Mouse (Mus musculus) gastrocnemius, postnatal 25 days (tissue): ENCODE data around the gene Sfi1. TPM values are rescaled to one million over a fixed set of nuclear protein-coding genes. Genes with fewer than 3 reads are reported as not detected.
"Not testable (repeated sequence)": the region's sequence is repeated elsewhere in the genome, so short reads cannot be mapped to it uniquely, and the experiment has no call there.

Experiments used
- DNase-seq: peaks from one replicate; pipeline ENCODE4 v3.0.0; 2022
- total RNA-seq, 2 experiments: library from RNA; stranded (reverse); gene quantifications; 1 replicate in 1 of 2; 2 replicates in 1 of 2; pipeline ENCODE4 v1.2.3; 2021

Sfi1 gene
- total RNA-seq, 2 experiments from 2014 or later, result 10.8 to 14.1 TPM

DNA sequence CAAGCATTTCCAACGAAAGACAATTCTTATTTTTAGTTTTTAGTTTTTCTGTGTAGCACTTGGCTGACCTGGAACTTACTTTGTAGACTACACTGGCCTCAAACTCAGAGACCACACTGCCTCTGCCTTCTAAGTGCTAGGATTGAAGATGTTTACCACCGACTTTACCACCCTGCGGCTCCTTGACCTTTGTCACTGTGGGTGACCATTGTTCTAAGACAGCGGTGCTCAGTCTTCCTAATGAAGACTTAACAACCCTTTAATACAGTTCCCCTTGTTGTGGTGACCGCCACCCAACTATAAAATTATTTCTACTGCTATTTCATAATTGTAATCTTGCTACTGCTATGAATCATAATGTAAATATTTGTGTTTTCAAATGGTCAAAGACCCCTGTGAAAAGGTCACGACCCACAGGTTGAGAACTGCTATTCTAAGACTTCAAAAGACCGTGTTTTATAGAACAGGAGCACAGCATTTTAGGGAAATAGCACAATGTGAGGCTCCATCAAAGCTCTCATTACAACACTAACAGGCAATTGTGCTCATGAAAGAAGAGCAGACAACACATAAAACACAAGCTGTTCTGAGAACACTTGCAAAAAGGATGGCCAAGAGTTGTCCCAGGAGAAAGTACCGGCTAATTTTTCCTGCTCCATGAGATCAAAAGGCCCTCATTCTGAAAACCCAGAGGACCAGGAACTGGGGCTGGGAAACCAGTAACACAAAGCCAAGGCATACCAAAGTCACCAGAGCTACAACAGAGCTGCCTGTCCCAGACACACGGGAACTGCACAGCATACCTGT lies 47.7 kb downstream of the Sfi1 start:
- DNase-seq, result not testable (repeated sequence)

DNA sequence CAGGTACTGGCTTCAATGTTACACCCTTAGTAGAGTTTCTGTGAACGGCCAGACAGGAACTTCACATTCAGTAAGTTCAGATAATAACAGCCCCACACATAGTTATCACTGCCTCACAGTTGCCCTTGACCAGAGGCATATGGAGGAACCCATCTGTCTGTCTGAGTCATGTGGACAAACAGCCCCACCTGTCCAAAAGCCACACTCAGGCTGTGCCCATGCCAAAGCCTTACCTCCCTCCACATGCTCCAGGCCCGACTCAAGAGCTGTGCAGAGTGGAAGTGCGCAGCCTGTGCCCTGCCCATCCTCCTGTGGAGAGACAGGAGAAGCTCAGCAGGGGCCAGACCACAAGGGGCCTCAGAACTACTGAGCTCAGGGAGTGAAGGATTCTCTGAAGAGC lies 49.3 kb downstream of the Sfi1 start:
- DNase-seq, result not testable (repeated sequence)

DNA sequence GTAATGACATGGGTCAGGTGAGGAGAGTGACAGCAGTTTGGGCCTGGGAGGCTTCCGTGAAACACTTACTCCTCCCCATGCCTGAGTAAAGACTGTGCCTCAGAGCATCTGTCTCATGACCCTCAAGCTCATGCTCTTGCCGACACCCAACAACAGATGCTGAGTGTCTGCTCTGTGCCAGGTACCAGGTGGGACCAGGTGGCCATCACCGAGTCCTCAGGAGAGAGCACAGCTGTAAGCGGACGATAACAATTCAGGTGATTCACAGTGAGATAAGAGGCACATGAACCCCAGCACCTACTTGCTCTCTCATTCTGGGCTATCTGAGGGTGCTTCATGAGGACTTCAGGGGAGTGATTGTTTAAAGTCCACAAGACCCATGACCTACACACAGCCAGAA lies 50.9 kb downstream of the Sfi1 start:
- DNase-seq, result peak; percentile 87

DNA sequence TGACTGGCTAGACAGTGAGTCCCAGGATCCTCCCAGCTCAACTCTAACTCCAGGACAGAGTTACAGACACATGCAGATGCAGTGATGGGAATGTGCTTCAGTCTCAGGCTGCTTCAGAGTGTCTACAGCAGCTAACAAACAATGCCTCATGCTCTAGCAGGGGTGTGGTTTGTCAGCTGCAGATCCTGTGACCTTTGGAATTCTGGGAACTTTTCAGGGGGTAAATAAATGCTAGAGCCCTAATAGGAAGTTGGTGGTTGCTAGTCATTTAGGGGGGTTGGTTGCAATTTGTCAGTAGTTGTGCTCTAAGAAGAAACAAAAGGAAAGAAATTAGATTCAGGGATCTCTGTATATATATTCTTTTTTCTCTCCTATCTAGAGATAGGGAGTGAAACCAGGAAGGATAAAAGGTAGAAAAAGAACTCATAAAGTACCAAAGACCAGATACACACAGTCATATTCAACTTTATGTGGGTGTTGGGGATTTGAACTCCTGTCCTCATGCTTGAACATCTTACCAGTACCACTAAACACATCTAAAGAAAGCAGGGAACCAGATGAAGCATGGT lies 52.2 kb downstream of the Sfi1 start:
- not testable (repeated sequence) for DNase-seq

DNA sequence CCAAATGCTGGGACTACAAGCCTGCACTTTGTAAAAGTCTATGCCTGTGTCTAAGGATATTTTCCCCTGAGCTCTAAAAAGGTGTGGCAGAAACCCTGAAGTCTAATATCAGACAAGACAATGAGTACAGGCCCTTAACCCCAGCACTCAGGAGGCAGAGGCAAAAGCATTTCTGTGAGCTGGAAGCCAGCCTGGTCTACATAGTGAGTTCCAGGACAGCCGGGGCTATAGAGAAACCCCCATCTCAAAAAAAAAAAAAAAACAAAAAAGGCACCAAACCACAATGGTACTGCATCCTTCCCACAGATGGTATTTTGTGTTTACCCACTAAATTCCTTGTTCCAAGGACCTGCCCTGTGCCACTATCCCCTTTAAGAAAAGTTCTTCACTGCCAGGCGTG lies 54.9 kb downstream of the Sfi1 start:
- peak; percentile 40 for DNase-seq

DNA sequence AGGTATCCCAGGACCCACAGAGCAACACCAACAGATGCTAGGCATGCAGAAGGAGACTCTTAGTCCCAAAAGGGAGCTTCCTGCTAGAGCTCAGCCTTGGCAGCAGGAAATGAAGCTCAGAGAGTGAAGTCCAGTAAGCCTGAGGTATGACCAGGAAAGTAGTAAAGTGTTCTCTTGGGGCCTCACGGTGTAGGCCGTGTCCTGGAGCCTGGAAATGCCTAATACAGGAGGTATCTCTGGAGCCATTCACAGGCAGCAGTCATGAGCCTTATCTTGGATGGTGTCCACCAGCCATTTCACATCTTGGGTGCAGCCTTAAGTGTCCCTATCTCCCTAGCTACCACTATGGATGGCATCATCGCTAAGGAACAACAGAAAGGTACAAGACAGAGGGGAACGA lies 56.0 kb downstream of the Sfi1 start:
- peak; percentile 60 for DNase-seq

DNA sequence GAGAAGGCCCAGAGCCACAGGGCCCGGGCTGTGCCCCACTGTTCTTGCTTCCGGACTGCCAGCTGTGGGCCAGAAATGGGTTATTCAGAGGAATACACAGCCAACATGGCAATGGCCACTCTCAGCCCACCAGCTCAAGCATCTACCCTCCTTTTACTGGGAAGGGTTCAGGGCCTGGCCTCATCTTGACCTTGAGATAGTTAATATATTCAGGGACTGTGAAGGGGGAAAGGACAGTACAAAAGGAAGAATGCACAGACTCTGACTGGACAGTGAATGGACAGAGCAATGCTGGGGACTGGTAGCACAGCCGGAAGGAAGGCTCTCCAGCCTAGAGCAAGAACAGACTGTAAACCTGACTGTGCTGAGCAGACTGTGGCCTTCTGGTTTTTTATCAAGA lies 57.3 kb downstream of the Sfi1 start:
- DNase-seq, result not testable (repeated sequence)

DNA sequence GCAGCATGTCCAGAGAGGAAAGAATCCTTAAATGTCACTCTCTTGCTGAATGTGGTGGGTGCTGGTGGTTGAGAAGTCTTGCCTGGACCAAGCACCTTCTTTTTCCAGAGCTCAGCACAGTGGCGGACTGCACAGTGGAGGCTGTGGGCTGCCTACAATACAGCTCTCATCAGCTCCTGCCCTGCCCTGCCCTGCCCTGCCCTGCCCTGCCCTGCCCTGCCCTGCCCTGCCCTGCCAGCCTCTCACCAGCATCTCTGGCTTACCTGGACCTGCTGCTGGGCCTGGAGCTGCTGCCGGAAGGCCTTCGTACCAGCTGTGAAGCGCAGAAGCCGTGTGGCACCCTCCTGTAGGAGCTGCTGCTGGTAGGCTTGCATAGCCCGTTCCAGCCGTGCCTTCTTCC lies 57.9 kb downstream of the Sfi1 start:
- DNase-seq, result not testable (repeated sequence)

DNA sequence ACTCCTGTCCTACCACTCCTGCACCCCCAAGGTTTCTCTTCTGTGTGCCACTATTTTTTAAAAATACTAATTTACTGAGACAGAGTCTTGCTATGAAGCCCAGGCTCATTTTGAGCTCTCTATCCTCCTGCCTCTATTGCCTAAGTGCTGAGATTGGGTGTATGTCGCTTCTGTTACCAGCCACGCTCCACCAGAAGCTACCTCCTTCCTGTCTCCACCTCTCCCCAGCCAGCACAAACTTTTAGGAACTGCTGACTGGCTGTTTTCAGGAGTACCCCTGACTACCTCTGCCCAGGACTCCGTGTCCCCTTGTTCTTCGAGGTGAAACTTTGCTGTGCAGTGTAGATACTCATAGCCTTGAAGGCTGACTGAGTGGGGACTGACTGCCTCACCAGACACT lies 59.9 kb downstream of the Sfi1 start:
- DNase-seq, result not testable (repeated sequence)

DNA sequence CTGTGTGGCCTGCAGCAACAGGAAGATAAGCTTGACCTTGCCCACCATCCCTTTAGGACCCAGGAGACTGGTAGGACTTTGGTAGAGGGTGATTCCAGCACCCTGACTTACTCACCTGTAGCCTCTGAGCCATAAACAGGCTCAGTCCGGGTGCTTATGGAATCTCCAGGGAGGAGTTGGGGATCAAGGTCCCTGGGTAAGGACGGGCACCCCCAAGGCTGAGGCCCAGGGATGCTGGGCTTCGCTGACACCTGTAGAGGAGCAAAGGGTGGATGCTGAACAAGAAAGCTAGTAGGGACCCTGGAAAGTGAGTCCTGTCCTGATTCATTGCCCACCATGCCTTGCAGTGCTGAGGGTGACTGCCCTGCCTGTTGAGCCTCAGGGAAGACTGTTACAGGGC lies 60.3 kb downstream of the Sfi1 start:
- not testable (repeated sequence) for DNase-seq

DNA sequence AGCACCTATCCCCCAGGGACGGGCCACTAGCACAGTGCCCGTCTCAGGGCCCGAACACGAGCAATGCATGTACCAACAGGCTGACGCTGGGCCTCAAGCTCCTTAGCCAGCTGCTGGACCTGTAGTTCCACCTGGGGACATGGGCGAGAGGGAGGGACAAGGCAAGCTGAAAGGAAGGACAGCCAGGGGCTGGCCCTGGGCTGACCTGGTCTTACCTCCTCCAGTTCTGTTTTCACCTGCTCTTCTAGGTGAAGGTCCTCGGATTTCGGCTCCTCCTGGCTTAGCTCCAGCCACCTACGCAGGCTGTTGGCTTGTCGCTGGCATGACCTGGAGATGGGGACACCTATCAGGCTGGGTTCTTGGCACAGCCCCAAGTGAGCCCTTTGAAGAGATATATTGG lies 61.3 kb downstream of the Sfi1 start:
- DNase-seq, result peak; percentile 79

DNA sequence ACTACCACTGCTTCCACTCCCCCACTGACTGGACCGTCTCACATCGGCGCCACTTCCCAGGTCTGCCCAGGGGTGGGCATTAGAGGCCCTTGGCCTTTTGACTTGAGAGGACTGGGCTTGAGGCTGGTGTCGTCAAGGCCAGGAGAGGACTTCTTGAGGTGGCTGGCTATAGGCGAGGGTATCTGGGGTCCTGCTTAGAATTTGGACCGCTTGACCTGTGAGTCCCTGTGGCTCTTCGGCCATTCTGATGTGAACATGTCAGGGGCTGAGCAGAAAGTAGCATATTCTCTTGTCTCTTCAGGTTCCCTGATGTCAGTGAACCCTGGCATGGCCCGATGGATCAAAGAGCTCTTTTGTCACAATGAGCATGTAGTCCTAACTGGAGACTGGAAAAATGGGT lies 63.4 kb downstream of the Sfi1 start:
- peak; percentile 80 for DNase-seq

DNA sequence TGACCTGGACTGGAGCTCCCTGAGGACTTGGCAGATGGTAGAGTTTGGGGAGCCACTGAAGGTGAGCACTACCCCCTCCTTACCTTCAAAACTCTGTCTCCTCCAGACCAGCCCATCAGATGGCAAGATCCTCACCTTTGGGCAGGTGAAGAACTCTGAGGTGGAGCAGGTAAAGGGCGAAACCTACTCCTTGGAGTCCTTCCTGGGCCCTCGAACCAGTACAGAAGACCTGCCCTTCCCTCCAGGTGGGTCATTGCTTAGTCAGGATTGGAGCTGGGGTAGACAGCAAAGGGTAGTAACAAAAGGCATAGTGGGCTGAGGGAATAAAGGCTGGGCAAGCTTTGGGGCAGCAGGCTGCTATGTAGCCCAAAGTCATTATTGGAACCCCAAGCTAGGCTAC lies 64.0 kb downstream of the Sfi1 start:
- not testable (repeated sequence) for DNase-seq

DNA sequence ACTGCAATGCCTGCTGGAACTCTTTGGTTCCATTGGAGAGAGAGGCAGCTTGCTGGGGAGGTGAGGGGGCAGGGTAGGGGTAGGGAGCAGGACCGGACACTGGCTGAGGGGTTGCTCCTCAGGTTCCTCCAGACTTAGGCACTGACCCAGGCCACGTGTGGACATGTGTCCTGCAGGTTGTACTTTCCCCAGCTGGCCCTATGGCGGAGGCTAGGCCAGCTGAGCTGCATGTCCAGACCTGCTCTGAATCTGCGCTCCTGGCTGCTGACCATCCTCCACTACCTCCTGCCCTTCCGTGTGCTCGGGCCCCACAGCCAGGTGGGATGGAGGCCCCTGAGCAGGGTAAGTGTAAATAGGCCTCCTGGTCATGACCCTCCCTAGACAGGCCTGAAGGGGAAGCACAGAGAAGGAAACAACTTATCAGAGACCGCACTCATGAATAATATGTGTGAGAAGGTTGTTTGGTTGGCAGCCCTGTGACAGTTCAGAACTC lies 65.9 kb downstream of the Sfi1 start:
- DNase-seq, result peak; percentile 50

DNA sequence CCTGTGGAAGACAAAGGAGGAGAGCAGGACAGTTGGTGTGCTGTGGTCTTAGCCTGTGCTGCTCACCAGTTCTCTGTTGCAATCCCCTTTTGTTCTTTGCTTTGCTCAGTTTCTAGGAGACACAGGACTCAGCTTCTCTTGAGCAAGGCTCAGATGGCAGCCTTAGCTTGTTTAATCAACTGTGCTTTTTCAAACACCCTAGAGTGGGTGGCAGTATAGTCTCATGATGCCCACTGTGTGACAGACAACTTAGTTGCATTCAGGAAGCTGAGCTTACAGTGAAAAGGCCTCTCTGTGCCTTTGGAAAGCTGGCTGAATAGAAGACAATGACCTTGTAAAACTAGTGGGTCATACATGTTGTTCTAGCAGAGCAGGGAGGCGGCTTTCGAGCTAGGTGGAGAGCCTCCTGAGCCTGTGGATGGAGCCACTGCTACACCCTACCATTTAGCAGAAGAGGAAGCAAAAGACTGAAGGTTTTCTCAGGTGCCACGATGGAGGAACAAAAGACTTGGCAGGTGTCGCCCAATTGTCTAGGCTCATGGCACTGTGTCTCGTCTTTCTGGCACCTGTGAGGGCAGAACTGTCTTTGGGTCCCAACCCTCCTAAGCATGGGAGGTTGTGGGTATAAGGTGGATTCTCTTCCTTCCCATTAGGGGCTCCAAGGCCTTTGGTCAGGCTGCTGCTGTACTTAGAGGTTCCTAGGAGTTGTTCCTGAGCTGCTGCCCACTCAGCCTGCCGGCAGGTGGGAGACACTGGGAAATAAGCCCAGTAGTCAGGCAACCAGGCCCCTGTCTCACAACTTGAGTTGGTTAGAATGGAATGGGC lies 66.6 kb downstream of the Sfi1 start:
- peak; percentile 90 for DNase-seq

DNA sequence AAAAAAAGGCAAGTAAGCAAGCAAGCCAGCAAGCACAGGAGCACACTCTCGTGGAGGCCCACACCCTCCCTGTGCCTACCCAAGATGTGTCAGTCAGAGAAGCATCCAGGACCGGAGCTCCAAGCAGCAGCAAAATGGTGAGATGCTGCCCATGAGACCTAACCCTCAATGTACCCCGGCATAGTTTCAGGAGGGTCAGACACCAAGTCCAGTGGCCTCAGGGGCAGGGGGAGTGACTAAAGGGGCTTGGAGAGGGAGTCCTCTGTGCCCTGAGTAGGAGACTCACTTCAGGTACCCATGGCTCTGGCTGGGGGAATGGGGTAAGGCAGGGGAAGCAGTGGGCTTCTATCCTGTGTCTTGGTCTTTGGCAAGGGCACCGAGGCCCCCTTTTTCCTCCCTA lies 67.3 kb downstream of the Sfi1 start:
- DNase-seq, result not testable (repeated sequence)

DNA sequence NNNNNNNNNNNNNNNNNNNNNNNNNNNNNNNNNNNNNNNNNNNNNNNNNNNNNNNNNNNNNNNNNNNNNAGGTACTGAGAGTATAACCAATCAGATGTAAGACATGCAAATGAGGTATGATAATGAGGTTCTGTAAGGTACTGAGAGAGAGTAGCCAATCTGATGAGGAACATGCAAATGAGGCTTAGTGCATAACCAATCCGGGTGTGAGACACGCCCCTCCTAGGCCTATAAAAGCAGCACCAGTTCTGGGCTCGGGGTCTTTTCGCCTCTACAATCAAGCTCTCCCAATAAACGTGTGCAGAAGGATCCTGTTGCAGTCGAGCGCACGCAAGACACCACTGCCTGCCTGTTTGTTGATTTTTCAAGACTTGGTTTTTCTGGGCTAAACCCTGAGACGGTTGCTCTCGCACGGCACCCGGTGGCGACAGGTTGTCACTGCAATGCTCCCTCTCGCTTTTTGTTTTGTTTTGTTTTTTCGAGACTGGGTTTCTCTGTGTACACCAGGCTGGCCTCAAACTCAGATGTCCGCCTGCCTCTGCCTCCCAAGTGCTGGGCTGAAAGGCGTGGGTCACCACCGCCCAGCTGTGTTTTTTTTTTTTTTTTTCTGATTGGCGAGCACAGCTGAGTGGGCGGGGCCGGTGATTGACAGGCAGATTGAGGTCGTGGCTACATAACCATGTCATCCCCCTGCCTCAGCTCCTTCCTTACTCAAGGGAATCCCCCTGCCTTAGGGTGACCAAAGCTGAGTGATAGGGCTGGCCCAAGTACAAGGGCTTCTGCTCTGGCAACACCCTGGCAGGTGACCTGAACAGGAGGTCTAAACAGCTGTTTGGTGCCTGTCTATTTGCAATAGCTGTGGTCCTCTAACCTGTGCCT lies 68.1 kb downstream of the Sfi1 start:
- not testable (repeated sequence) for DNase-seq

DNA sequence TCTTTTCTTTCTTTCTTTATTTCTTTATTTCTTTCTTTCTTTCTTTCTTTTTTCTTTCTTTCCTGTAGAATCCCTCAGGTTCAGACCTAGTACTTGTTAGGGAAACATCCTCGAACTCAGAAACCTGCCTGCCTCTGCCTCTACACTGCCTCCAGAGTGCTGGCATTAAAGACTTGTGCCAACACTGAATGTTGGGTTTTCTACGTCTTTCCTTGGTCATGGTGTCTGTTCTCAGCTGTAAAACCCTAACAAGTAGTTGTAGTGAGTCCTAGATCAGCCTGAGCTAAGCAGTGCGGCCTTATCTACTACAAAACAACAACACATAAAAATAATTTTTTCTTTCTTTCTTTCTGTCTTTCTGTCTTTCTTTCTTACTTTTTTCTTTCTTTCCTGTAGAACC lies 78.9 kb downstream of the Sfi1 start:
- DNase-seq, result no peak

DNA sequence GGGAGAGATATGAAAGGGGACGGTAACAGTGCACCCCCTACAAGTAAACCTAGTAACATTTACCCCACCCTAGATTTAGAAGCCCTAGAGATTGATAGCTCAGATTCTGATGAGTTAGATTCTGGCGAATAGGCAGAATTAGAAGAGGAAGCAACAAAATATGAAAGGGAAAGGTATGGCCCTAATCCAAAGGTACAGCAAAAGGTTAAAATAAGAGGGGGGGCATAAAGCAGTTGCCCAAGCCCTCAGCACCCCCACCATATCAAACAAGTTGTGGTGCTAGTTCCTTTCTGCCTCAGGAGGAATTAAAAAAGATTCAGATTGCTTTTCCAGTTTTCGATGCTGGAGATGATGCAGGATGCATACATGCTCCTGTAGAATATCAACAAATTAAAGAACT lies 87.1 kb downstream of the Sfi1 start:
- no peak for DNase-seq

DNA sequence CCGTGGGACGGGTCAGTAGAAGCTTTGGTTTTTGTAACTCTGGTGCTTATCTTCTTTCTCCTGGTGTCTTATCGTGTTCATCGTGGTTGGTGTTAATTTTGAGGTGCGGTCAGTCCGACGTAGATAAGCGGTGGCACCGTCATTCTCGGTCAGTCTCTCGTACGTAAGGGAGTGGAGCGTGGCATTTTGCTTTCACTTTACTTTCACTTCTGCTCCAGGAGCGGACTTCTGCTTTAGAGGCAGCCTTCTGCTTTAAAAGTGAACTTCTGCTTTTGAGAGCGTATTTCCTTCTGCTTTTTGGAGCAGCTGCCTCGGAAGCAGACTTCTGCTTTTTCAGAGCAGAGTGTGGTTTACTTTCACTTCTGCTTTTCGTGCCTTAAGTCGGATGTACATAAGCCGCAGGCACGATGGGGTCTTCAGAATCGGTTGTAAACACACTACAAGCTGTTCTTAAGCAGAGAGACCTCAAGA lies 88.0 kb downstream of the Sfi1 start:
- DNase-seq, result no peak

DNA sequence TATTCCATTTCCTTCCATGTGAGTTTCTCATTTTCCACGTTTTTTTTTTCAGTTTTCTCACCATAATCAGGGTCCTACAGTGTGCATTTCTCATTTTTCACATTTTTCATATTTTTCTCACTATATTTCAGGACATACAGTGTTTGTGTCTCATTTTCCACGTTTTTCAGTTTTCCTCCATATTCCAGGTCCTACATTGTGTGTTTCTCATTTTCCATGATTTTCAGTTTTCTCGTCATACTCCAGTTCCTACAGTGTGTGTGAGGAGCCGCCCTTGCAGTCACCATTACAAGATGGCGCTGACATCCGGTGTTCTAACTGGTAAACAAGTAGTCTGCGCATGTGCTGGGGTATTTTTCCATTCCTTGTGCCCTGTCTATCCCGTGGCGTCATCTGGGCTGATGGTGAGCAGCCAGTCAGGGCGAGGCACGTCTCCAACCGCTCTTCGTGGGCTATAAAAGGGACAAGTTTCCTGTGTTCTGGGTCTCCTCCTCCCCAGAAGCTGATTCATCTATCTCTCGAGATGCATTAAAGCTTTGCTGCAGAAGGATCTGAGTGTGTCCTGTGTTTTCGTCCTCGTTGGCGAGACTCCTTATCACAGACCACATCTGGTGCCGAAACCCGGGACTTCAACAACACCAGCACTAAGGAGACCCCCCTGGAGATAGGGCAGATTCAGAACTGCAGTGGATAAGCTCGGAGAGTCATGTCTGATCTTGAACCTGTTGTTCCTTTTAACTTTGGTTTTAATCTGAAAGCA lies 88.6 kb downstream of the Sfi1 start:
- DNase-seq, result not testable (repeated sequence)
